Mouse (Mus musculus): Measurements from ENCODE around the gene Arhgef3. TPM values are rescaled to one million over a fixed set of nuclear protein-coding genes. Genes with fewer than 3 reads are reported as not detected.

Gene Arhgef3
- polyA plus RNA-seq, 1 experiment from 2014 or later: 1.7 TPM

DNA sequence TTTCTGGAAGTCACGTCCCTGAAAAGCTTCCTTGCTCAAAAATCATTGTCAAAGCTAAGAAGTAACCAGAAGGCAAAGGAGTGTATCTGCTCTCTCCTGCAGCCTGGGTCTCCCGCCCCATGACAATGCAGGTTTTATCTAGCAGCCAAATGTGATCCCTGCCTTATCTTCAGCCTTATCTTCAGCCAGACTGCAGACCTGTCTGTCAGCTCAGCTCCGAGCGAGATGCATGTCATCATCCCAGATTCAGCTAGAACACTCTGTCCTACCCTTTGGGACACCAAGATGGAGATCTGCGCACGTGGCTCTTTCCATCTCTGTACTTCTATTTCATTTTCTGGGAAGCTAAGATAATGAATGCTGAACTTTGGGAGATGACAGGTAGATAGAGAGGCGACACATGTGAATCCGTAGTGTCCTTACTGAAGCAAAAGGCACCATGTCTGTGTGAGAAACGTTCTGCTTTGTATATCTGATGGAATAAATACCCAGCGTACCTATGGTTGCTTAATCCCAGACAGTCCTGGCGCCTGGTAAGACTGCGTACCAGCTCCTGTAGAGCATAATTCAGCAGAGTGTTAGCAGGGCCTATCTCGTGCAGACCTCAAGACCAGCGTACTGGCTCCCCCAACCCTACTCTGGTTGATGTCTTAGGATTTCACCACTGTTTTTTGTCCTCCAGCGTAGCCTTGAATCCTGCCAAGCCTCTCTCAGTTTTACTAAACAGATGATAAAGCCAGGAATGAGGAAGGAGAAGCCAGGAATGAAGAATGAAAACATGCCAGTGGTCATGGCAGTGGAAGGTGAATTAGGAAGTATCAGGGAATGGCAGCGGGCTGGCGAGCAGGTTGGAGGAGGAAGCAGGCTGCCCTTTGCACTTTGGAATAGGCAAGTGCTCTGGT lies 235.4 kb downstream of the Arhgef3 start:
- Histone ChIP-seq H3K4me2 (replicated peaks) (no peak overlapping the region), H3K36me3 (no peaks in the 10 kb centered on the region), H3K4me1 (replicated peaks) (no peaks in the 10 kb centered on the region), H3K9me3 (no peaks in the 10 kb centered on the region), H3K4me3 (replicated peaks) (no peak overlapping the region), H3K27me3 (no peaks in the 10 kb centered on the region), H3K9ac (replicated peaks) (no peak overlapping the region), H3K27ac (no peak overlapping the region)
- ATAC-seq: no peak
- WGBS: 88% methylated on average over 17 of the region's 17 CpGs

GRCm38 (mm10) chr14:27351051-27351475 lies 236.4 kb downstream of the Arhgef3 start:
- Histone ChIP-seq H3K27me3 (no peaks in the 10 kb centered on the region), H3K9ac (replicated peaks) (no peak overlapping the region), H3K4me2 (replicated peaks) (no peak overlapping the region), H3K36me3 (no peaks in the 10 kb centered on the region), H3K4me3 (replicated peaks) (no peak overlapping the region), H3K4me1 (replicated peaks) (no peaks in the 10 kb centered on the region), H3K9me3 (no peaks in the 10 kb centered on the region), H3K27ac (no peak overlapping the region)
- 88% methylated on average over 5 of the region's 5 CpGs for WGBS
- ATAC-seq: no peak

DNA sequence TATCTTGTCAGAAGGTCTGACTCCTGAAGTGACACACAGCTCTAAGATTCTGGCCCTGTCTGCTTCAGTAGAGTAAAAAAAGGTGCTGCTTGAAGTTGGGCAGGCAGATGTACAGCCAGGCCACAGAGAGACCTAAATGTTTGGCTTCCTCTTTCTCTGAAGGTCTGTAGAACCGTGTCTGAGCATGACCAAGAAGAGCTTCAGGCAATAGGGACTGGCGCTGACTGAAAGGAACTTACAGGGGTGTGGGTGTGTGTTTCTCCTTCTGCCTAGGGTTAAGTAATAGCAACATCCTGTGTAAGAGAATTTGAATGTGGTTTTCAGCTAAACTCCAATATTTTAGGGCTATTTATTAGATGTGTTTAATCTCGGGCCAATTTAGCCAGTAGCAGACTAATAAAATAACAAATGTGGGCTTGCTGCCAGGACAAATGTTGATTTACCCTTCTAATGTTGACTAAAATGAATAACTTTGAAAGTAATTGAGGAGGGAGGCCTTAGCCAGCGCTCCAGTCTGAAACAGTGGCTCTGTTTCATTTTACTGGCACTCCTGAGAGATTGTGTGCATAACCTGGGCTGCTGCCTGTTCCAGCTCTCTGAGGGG lies 236.9 kb downstream of the Arhgef3 start:
- H3K4me3 ChIP-seq (replicated peaks): no peak overlapping the region
- no peaks in the 10 kb centered on the region for H3K36me3 ChIP-seq
- H3K9ac ChIP-seq (replicated peaks): no peak overlapping the region
- ATAC-seq: no peak
- H3K9me3 ChIP-seq: no peaks in the 10 kb centered on the region
- no peaks in the 10 kb centered on the region for H3K4me1 ChIP-seq (replicated peaks)
- H3K27ac ChIP-seq: no peak overlapping the region
- H3K27me3 ChIP-seq: no peaks in the 10 kb centered on the region
- 75% methylated on average over 4 of the region's 4 CpGs for WGBS
- no peak overlapping the region for H3K4me2 ChIP-seq (replicated peaks)

GRCm38 (mm10) chr14:27352470-27352869 lies 237.8 kb downstream of the Arhgef3 start:
- no peaks in the 10 kb centered on the region for H3K36me3 ChIP-seq
- no peak for ATAC-seq
- no peaks in the 10 kb centered on the region for H3K27me3 ChIP-seq
- no peaks in the 10 kb centered on the region for H3K9me3 ChIP-seq
- H3K4me1 ChIP-seq (replicated peaks): no peaks in the 10 kb centered on the region
- no peak overlapping the region for H3K9ac ChIP-seq (replicated peaks)
- H3K4me3 ChIP-seq (replicated peaks): no peak overlapping the region
- no peak overlapping the region for H3K27ac ChIP-seq
- no peak overlapping the region for H3K4me2 ChIP-seq (replicated peaks)
- WGBS: 90% methylated on average over 5 of the region's 5 CpGs

DNA sequence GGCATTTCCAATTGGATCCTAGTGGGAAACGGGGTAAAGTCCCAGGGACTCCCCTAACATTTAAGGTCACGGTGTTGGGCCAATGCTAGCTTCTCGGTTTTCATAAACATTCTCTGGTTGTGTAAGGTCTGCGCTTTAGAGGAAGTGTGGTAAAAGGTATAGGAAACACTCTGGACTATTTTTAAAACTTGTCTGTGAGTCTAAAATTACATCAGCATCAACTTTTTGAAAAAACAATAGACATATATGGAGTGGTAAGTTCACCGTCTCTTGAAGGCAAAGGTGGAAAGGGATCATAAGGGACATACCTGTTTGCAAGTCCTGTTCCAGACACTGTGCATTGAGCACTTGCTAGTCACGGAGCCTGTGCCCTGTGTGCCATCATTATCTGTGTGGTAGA lies 240.5 kb downstream of the Arhgef3 start:
- WGBS: 88% methylated on average over 6 of the region's 6 CpGs
- no peaks in the 10 kb centered on the region for H3K36me3 ChIP-seq
- H3K9ac ChIP-seq (replicated peaks): no peak overlapping the region
- H3K27me3 ChIP-seq: no peaks in the 10 kb centered on the region
- no peak overlapping the region for H3K4me3 ChIP-seq (replicated peaks)
- H3K27ac ChIP-seq: no peak overlapping the region
- no peak overlapping the region for H3K4me2 ChIP-seq (replicated peaks)
- H3K9me3 ChIP-seq: no peaks in the 10 kb centered on the region
- H3K4me1 ChIP-seq (replicated peaks): no peaks in the 10 kb centered on the region
- no peak for ATAC-seq

- Histone ChIP-seq H3K27me3 (no peaks in the 10 kb centered on the region), H3K4me2 (replicated peaks) (no peak overlapping the region), H3K4me3 (replicated peaks) (no peak overlapping the region), H3K9me3 (no peaks in the 10 kb centered on the region), H3K27ac (no peak overlapping the region), H3K9ac (replicated peaks) (no peak overlapping the region), H3K36me3 (no peaks in the 10 kb centered on the region), H3K4me1 (replicated peaks) (no peaks in the 10 kb centered on the region)
- no peak for ATAC-seq
- 89% methylated on average over 4 of the region's 4 CpGs for WGBS
These were observed 241.2 kb downstream of the Arhgef3 start for GRCm38 (mm10) chr14:27355937-27356336.

GRCm38 (mm10) chr14:27357139-27357538 lies 242.4 kb downstream of the Arhgef3 start:
- Histone ChIP-seq H3K27ac (no peak overlapping the region), H3K4me2 (replicated peaks) (no peak overlapping the region), H3K36me3 (no peaks in the 10 kb centered on the region), H3K9me3 (no peaks in the 10 kb centered on the region), H3K4me1 (replicated peaks) (no peaks in the 10 kb centered on the region), H3K4me3 (replicated peaks) (no peak overlapping the region), H3K27me3 (no peaks in the 10 kb centered on the region), H3K9ac (replicated peaks) (no peak overlapping the region)
- 80% methylated on average over 6 of the region's 6 CpGs for WGBS
- no peak for ATAC-seq

- H3K27ac ChIP-seq: no peak overlapping the region
- no peak overlapping the region for H3K9ac ChIP-seq (replicated peaks)
- H3K27me3 ChIP-seq: no peaks in the 10 kb centered on the region
- no peaks in the 10 kb centered on the region for H3K36me3 ChIP-seq
- no peaks in the 10 kb centered on the region for H3K9me3 ChIP-seq
- H3K4me1 ChIP-seq (replicated peaks): no peaks in the 10 kb centered on the region
- ATAC-seq: no peak
- 64% methylated on average over 6 of the region's 6 CpGs for WGBS
- H3K4me2 ChIP-seq (replicated peaks): no peak overlapping the region
- H3K4me3 ChIP-seq (replicated peaks): no peak overlapping the region
These were observed 243.5 kb downstream of the Arhgef3 start for GRCm38 (mm10) chr14:27358202-27358601.

- H3K27ac ChIP-seq: no peak overlapping the region
- H3K4me3 ChIP-seq (replicated peaks): no peak overlapping the region
- ATAC-seq: no peak
- H3K9ac ChIP-seq (replicated peaks): no peak overlapping the region
- H3K27me3 ChIP-seq: no peaks in the 10 kb centered on the region
- H3K4me1 ChIP-seq (replicated peaks): no peaks in the 10 kb centered on the region
- no peak overlapping the region for H3K4me2 ChIP-seq (replicated peaks)
- H3K9me3 ChIP-seq: no peaks in the 10 kb centered on the region
- WGBS: 71% methylated on average over 7 of the region's 7 CpGs
- no peaks in the 10 kb centered on the region for H3K36me3 ChIP-seq
These were observed 246.2 kb downstream of the Arhgef3 start for GRCm38 (mm10) chr14:27360849-27361248.

- Histone ChIP-seq H3K36me3 (no peaks in the 10 kb centered on the region), H3K4me3 (replicated peaks) (no peak overlapping the region), H3K4me2 (replicated peaks) (no peak overlapping the region), H3K4me1 (replicated peaks) (no peaks in the 10 kb centered on the region), H3K9ac (replicated peaks) (no peak overlapping the region), H3K27me3 (no peaks in the 10 kb centered on the region), H3K9me3 (no peaks in the 10 kb centered on the region), H3K27ac (no peak overlapping the region)
- ATAC-seq: no peak
- 58% methylated on average over 4 of the region's 4 CpGs for WGBS
These were observed 246.8 kb downstream of the Arhgef3 start for GRCm38 (mm10) chr14:27361514-27361913.

DNA sequence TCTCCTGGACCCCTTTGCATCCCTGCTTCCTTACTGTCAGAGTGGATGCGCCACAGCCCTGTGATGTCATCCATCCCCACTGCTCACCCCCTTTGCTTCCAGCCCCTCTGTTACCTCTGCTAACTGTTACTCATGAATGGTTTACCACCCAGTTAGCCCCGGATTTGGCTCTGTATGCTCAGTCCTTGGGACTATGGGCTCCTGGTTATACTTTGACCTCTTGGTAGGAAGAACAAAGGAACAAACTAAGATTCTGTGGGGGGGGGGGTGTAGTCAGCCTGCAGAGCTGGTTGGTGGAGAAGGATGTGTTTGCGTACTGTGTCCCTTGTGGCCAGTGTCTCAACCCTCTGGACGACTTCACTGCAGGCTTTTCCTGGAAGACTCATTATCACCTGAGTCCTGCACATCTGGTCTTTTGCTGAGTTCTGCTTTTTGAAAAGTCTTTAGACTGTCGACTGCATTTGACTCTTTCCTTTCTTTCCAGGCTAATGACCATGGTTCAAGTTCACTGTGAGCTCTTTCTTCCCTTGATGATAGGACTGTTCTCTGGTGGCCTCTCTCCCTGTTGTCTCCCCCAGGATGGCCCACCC lies 250.1 kb downstream of the Arhgef3 start:
- ATAC-seq: no peak
- Histone ChIP-seq H3K27ac (no peak overlapping the region), H3K9me3 (no peaks in the 10 kb centered on the region), H3K36me3 (no peaks in the 10 kb centered on the region), H3K4me1 (replicated peaks) (no peaks in the 10 kb centered on the region), H3K27me3 (no peaks in the 10 kb centered on the region), H3K9ac (replicated peaks) (no peak overlapping the region), H3K4me2 (replicated peaks) (no peak overlapping the region), H3K4me3 (replicated peaks) (no peak overlapping the region)
- 72% methylated on average over 5 of the region's 5 CpGs for WGBS

DNA sequence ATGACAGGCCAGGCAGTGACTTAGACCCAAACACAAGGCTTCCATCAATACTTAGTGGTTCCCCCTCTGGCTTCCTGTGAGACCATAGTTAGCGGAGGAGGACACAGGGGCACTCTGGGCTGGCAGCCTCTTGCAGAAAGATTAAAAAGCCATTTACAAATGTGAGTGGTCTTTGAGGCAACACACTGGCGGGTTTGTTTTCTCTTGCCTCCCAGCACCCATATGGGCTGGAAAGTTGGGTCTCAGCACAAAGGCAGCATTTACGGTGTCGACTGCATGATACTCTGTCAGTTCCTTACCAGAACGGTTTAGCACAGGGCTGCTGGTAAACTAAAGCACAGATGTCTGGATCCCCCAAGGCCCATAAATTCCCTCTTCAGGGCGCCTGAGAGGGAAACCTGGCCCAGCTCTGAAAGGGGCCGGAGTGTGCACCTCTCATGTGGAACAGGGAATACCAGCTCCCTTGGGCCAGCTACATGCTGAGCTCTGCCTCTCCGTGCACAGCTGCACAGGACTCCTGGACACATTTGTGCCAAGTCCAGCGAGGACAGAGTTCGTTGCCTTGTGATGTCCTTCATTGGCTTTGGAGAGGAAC lies 252.5 kb downstream of the Arhgef3 start:
- H3K27me3 ChIP-seq: no peaks in the 10 kb centered on the region
- H3K4me3 ChIP-seq (replicated peaks): no peak overlapping the region
- no peak overlapping the region for H3K9ac ChIP-seq (replicated peaks)
- no peaks in the 10 kb centered on the region for H3K9me3 ChIP-seq
- H3K36me3 ChIP-seq: no peaks in the 10 kb centered on the region
- no peak for ATAC-seq
- no peaks in the 10 kb centered on the region for H3K4me1 ChIP-seq (replicated peaks)
- WGBS: 84% methylated on average over 10 of the region's 10 CpGs
- H3K27ac ChIP-seq: no peak overlapping the region
- H3K4me2 ChIP-seq (replicated peaks): no peak overlapping the region
